Mouse (Mus musculus) neural tube, embryonic 10.5 days (tissue): ENCODE data around the gene Ncoa5.
A peak's percentile ranks its signal among the peaks of the same experiment; 100 is the strongest.

Experiments used
- DNase-seq: peaks from one replicate; pipeline ENCODE4 v3.0.0-alpha.2; 2017; ENCODE audit warnings: low spot score; ENCODE audit errors: extremely low spot score

Ncoa5 gene

DNA sequence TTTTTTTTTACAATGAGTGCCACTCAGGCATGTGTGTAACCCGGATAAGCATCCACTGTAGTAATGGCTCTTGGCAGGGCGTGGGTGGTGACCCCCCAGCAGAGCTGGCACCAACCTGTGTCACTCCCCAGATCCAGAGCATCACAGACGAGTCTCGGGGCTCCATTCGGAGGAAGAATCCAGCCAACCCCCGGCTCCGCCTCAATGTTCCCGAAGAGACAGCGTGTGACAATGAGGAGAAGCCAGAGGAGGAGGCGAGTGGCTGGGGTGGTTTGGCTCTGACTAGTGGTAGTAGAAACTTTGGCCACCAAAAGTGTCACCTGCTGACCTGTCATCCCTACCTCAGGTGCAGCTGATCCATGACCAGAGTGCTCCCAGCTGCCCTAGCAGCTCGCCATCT lies 38.7 kb downstream of the Ncoa5 start:
- no peak for DNase-seq

DNA sequence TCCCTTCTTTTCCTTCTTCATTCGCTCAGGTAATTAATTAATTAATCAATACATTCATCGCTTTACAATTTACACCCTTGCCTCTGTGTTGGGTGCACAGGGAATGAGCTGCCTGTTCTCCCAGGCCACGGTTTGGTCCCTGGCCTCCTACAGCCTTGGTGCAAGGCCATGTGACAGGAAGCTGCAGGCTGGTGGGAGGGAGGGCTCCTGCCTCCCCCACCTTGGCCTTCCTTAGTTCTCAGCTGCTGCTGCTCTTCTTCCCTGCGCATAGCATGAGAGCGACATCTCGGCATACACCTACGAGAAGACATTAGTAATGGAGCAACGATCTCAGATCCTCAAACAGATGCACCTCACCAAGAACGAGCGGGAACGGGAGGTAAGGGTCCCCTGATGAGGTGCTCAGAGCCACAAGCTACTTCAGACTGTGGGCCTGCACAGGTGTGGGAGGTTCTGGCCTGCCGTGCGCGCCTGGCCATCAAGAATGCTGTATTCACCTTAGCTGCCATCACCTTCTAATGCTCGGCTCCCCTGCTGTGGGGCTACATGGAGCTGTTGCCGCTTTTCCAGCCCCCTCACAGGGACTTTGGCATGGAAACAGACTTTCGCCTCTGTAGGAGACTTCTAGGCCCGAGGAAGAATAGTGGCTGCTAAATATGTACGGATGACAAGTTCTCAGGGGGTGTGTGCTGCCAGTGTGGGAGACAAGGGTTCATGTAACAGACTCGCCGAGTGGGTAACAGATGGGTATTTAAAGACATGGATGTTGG lies 39.8 kb downstream of the Ncoa5 start:
- no peak for DNase-seq

DNA sequence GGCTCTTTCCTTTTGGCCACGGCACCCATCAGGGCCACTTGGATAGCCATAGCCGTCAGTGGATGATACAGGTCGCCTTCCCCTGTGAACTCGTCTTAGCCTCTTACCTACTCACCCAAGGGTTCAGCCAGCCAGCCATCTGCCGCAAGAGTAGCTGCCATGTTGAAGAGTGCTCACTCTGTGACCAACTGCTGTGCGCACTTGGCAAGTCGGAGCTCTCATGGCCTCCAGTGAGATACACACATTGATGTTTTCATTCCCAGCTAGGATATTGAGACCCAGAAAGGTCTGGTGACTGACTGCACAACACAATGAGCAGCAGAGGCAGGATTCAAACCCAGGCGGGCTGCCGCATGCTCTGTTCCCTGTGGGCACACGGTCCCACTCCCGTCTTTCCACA lies 40.5 kb downstream of the Ncoa5 start:
- DNase-seq = no peak

DNA sequence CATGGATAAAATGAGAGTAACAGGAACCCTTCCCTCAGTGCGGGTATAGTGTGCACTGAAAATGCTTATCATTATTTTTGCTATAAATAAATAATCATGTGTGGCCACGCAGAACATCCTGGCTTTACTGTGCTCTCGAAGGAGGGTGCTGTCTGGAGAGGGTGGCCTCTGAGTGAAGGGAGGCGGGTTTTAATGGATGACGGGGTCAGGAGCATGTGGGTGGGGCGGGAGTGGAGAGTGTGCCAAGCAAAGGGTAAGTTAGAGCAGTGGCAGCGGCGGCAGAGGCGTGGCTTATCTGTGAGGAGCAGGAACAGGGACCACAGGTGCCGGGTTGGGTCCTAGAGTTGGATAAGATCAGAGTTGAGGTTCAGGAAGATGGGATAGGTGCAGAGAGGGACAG lies 42.9 kb downstream of the Ncoa5 start:
- DNase-seq = no peak

DNA sequence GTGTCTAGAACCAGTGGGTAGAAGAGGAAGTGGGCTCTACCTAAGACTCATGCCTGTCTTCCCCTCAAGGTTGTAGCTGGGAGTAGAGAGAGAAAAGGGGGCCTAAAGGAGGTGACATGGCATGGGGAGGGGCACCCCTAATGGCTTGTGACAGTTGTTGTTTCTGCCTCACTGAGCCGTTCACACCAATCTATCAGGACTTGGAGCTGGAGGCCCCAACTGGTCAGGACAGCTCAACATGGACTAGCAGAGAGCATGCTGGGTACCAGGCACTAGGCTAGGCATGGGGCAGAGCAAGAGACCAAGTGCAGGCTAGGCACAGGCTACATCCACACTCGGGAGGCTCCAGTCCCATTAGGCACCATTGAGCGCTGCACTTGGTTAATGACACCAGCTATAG lies 43.6 kb downstream of the Ncoa5 start:
- no peak for DNase-seq

DNA sequence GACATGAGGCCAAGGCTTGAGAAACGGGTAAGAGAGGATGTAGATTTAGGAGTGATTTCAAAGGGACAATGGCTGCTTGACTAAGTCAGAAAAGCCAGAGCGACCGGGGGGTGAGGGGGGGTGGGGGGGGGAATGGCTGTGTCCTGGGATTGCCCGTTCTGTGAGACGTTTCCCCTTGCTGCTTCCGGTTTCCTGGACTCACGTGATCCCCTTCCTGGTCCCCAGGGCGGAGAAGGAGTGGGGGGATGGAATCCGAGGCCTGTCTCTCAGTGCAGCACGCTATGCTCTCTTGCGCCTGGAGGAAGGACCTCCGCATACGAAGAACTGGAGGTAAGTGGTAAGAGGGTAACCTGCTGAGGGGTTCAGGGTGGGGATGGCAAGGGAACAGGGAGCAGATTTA lies 45.9 kb downstream of the Ncoa5 start:
- no peak for DNase-seq

DNA sequence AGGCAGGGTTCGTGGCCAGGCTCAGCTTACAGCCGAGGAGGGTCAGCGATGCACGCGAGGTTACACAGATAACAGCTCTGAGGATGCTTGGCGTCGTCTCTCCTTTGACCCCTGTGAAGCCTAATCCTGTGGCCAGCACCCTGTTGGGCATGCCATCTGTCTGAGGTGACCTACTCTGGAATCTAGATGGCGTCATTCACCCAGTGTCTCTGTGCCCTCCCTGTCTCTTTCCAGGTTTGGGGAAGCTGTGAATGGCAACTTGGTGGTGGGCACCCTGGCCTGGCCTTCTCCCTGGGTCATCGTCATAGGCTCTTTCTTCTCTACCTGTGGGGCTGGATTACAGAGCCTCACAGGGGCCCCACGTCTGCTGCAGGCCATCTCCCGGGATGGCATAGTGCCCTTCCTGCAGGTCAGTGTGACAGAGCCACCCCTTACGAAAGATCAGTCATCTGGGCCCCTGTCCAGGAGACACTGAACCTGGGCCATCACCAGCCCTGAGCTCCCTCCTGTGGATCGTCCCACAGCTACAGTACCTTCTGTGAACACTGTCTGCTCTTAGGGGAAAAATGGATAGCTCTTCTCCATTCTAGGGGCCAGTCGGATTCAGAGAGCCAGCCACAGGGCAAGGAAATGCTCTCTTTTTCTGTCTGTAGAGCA lies 48.2 kb downstream of the Ncoa5 start:
- no peak for DNase-seq

DNA sequence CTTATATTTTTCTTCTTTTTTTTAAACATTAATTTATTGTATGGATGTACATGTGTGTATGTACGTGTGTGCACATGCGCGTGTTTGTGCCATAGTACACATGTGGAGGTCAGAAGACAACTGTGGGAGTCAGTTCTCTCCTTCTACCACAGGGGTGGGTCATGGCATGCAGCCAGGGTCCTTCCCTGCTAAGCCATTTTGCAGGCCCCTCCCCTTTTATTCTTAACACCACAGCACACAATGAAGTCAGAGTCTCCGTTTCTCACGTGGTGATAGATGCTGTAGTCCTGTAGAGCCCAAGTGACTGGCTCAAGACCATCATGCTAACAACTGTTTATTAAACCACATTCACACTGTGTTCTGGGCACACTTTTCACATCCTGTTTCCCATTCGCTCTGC lies 48.7 kb downstream of the Ncoa5 start:
- DNase-seq = no peak

DNA sequence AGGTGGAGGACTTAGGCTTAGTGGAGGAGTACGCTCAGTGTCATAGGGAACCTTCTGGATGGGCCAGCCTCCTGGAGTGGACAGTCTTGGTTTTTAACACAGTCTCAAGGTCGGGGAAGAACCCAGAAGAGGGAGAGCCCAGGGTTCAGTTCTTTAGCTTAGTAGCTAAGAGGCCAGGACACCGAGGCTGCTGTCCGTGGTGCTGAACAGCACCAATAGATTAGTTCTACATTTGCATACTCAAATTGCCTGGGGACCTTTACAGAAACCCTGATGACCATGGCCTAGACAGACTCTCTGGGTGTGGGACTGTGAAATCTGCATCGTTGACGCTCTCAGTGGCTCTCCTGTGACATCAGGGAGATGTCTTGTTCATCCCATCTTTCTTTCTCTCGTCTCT lies 54.9 kb downstream of the Ncoa5 start:
- DNase-seq = peak; percentile 61

DNA sequence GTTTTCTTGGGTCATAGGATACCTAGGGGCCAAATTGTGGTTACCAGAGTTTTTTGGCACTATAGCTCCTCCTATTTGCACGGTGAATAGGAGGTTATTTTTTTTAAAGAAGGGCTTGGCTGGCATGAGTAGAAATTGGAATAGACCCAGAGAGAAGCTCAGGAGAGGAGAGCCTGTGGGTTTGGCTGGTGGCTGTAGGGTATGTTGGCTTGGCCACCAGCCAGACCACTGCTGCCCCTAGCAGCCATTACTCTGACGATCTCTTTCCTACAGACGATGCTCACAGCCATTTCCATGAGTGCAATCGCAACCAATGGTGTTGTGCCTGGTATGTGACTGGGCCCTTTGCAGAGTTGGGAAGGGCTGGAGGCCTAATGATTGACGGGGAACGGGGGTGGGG lies 59.1 kb downstream of the Ncoa5 start:
- DNase-seq = no peak

DNA sequence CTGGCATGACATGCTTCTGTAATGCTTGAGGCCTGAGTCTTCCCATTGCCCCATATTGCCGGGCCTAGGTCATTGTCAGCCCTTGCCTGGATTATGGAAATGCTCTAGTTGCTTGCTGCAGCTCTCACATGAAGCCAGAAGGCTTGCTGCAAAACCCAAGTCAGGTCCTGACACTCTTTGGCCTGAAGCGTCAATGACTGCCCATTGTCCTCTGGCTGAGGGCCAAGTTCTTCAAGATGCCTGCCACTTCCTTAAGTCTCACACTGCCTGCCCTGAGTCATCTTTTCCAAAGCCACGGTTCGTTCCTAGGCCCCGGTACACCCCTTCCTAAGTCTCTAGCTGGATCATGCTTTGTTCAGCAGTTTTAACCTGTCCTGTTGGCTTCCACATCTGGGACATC lies 62.0 kb downstream of the Ncoa5 start:
- DNase-seq = no peak

DNA sequence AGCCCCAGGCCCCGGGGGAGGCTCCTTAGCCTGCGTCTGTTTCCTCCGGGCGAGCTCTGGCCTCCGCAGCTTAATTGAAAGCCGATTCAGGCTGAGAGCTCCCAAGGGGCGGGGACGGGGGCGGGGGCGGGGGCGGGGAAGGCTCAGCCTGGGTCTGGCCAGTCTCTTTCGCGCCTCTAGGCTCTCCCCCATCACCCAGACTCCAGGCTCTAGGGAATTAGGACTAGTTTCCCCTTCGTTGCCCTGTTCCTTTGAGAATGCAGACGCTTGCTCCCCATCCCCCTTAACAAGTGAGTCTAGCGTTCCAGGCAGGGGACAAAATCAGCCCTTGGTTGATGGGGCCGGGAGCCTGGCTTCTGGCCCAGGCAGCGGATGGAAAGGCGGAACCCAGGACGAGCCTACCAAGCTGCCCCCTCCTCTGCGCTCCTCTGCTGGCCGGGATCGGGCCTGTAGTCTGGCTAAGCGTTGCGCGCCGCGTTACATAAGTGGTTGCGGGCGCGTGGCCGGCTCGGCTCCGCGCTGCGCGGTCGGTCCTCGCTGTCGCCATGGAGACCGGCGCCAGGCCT lies 64.0 kb downstream of the Ncoa5 start:
- peak; percentile 46 for DNase-seq

DNA sequence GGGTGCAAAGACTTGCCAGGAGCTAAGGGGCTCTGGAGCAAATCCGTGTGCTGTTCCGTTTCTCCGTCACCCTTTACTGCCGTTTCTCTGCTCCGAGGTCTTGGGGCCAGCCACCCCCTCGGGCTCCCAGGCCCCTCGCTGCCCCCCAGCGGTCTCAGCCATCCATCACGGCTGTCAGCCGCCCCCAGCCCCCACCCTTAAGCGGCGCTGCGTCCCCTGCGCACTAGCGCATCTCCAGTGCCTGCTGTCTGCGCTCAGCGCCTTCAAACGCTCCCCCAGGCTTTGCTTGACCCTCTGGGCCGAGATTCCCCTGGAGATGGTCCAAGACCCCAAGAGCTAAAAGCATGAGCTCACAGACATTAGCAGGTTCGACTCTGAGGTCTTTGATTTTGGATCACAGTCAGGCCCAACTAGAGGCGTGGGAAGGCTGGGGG lies 65.3 kb downstream of the Ncoa5 start:
- DNase-seq = no peak

DNA sequence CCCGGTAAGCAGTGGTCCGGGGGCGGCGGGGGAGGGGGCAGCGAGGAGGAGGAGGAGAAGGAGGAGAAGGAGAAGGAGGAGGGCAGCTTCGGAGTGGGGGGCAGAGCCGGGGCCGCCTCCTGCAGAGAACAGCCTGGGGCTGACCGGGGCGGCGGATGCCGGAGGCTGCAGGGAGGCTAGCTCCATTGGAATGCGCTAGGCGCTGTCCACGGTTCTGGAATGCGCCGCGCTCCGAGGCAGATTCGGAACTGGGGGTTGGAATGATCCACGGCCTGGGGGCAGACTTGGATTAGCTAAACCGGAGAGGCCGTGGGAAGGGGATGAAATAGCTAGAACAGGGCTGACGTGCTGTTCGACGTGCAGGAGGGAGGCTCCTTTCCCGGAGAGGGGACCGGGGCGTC lies 66.2 kb downstream of the Ncoa5 start:
- peak; percentile 88 for DNase-seq

DNA sequence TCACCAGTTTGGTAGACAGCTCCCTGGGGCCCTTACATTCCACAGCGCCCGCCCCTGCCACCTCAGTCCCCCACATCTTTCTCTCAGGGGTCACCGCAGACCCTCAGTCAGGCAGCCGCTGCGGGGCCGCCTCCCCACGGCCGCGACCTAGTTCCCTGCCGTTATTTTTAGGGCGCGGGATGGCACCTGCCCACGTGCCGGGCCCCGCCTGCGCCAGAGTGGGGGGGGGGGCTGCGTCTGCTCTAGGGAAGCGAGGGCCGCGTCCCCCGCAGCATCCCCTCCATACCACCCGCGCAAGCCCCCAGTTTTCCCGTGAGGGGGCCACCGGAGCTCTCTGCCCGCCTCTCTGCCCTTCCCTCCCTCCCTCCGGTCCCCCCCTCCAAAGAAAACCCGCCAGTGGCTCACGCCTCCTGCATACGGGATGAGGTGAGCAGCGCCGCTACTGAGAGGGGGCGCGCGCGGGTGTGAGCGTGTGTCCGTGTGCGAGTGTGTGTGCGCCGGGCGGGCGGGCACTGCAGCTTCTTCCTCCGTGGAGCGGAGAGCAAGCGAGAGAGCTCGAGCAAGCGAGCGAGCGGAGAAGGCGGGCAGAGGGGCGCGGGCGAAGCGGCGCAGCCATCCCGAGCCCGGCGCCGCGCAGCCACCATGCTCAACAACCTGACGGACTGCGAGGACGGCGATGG lies 66.8 kb downstream of the Ncoa5 start:
- no peak for DNase-seq

DNA sequence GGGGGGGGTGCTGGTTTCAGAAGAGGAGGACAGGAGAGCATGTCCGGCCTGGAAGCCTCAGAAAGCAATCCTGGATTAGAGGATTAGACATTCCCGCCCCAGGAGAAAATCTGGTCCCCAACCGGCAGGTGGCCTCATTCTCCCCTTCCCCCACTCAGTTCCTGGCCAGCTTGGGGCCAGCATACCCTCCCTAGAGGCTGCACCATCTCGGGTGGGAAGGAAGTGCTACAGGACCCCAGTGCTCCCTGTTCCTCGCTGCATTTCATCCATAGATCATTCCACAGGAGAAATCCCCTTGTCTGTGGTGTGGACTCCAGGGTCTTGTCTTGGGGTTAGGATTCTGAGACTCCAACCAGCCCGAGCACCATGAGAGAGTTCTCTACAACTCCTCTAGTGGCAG lies 67.5 kb downstream of the Ncoa5 start:
- DNase-seq = no peak

DNA sequence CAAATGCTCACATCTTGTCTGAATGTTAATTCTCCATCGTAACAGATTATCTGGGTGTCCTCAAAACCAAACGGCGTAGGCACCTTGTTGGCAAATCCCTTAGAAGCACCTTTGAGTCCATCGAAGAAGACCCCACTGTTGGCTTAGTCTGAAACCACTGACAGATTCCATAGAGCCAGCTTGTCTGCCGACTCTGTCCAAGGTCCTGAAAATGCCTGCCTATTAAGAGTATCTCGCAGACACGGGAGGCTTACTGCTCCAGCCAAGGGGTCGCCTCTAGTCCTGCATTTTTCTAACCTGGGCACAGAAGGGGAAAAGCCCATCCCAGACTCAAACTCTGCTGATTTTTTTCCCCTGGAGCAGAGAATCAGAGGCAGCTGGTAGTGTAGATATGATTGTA lies 68.3 kb downstream of the Ncoa5 start:
- peak; percentile 60 for DNase-seq

DNA sequence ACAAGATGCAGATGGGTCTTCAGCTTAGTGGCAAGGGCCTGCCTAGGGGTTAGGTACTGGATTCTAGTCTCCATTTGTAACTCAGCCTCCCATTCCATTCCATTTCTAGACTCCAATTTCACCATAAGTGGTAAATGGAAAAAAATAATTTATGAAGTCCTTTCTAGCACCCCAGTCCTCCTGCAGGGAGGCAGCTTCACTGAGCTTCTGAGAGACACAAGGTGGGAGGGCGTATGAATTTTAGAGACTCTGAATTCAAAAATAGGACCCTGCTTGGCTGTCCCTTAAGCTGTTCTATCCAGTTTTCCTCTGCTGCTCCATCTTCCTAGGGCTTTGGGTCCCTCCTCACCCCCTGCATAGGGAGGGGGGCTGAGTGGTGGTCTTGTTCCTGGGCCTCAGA lies 69.7 kb downstream of the Ncoa5 start:
- no peak for DNase-seq

DNA sequence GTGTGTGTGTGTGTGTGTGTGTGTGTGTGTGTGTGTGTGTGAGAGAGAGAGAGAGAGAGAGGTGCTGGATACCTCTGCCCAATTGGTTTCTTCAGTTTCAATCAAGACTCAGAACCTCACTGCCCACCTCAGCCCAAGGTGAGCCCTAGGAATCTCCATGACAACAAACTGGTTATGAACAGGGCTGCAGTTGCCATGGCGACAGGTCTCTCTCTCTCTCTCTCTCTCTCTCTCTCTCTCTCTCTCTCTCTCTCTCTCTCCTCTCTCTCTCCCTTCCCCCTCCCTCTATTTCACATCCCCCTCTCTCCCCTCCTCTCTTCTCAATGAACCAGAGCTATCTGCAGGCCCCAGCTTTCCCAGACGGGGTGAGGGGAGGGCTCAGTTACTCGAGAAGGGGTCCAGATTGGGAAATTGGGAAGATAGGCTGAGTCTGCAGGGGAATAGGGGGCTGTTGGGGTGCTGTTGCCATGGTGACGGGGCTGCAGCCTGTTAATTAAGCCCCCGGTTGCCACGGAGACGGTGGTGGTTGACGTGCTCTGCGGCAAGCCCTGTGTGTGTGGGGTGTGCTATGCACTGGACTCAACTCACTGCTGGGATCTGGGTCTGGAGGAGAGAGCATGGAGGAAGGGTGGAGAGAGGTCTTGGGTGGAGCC lies 70.3 kb downstream of the Ncoa5 start:
- no peak for DNase-seq

DNA sequence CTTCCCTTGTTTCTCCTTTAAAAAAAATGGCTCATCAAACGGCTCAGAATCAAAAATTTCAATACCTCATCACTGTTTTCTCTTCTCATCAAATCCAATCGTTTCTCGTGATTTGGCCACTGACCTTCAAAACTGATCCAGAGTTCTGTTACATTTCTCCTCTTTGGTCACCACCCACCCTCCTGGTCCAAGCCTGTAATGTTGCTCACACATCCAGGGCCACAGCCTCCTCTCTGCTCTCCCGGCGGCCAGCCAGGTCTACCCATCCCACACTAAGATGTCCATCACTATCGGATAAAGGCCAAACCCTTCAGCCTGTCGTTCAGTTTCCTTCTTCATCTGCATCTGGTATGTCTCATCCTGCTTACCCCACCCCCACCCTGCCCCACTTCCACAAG lies 72.5 kb downstream of the Ncoa5 start:
- no peak for DNase-seq

DNA sequence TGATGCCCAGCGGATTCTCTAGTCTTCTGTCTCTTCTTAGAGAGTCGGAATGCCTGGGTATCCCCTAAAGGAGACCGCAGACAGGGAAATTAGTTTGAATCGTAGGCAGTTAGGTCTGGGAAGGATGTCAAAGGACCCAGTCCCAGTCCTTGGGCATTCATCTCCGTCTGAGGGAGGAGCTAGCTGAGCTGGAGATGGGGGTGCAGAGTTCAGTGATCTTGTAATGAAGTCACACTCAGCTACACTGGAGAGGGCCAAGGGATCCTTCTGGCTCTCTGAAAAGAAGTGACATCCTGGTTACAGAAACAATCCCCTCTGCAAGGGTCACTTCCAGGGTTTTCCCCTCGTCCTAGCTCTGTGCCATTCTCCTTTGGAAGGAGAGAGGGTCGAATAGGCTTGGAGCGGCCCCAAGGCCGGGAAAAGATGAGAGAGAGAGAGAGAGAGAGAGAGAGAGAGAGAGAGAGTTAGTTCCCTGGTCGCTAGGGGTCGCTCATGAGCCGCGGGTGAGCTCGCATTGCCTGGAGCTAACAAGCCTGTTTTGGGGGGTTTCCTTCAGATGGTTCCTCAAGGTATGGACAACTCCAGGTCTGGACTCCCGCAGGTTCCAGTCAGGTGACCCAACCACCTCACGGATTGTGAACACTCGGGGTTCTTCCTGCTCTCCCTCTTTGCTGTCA lies 73.0 kb downstream of the Ncoa5 start:
- peak; percentile 73 for DNase-seq
